Mouse (Mus musculus): ENCODE results near the gene Kansl1. TPM values are rescaled to one million over a fixed set of nuclear protein-coding genes. Genes with fewer than 3 reads are reported as not detected.
A peak's percentile ranks its signal among the peaks of the same experiment; 100 is the strongest.

The Kansl1 gene
- total and polyA plus RNA-seq, 3 experiments: 31.7 to 143 (median 100) TPM

GRCm38 (mm10) chr11:104442333-104443136, 26.1 kb downstream of the Kansl1 start:
- peaks cover 38% of the 10 kb centered on the region for H3K4me1 ChIP-seq (ENCODE audit: insufficient read depth, low read depth, low read length)
- ATAC-seq (ENCODE audit: extremely low read depth, insufficient number of reproducible peaks, low FRiP score, poor library complexity, severe bottlenecking) (peak; percentile 55), DNase-seq (ENCODE audit: low spot score) (peak; percentile 92)
- peaks cover 12% of the 10 kb centered on the region for H3K36me3 ChIP-seq (replicated peaks)
- no peaks in the 10 kb centered on the region for H3K9me3 ChIP-seq (replicated peaks)
- no peak for TF ChIP-seq GATA2 (IDR thresholded peaks at IDR 0.05; ENCODE audit: borderline replicate concordance, low read depth, low read length)
- TF ChIP-seq POLR2AphosphoS5 (IDR thresholded peaks at IDR 0.05; ENCODE audit: insufficient replicate concordance, low read depth, low read length): 0 out of 2 replicates have a peak, but pooled peaks have one; percentile 47
- peak; percentile 55; the same call in 1 of the 2 replicates for TF ChIP-seq CTCF (IDR thresholded peaks at IDR 0.05; ENCODE audit: low read depth, low read length)
- H3K27me3 ChIP-seq (ENCODE audit: insufficient read depth, low read length): no peaks in the 10 kb centered on the region
- H3K4me3 ChIP-seq (ENCODE audit: low read depth, low read length): peak overlapping the region; percentile 95

- ATAC-seq (ENCODE audit: extremely low read depth, insufficient number of reproducible peaks, low FRiP score, poor library complexity, severe bottlenecking): 0 out of 2 replicates have a peak, but pooled peaks have one; percentile 61
- Histone ChIP-seq H3K9me3 (replicated peaks) (no peaks in the 10 kb centered on the region), H3K27me3 (ENCODE audit: insufficient read depth, low read length) (no peaks in the 10 kb centered on the region), H3K4me1 (ENCODE audit: insufficient read depth, low read depth, low read length) (peaks cover 34% of the 10 kb centered on the region), H3K36me3 (replicated peaks) (peaks cover 10% of the 10 kb centered on the region), H3K4me3 (ENCODE audit: low read depth, low read length) (peak overlapping the region; percentile 95)
- DNase-seq (ENCODE audit: low spot score): peak; percentile 66
- TF ChIP-seq TAL1 (conservative IDR thresholded peaks at IDR 0.05; ENCODE audit: low read depth, low read length) (no peak), POLR2AphosphoS5 (IDR thresholded peaks at IDR 0.05; ENCODE audit: insufficient replicate concordance, low read depth, low read length) (no peak), GATA2 (IDR thresholded peaks at IDR 0.05; ENCODE audit: borderline replicate concordance, low read depth, low read length) (no peak), CTCF (IDR thresholded peaks at IDR 0.05; ENCODE audit: low read depth, low read length) (no peak), GATA1 (IDR thresholded peaks at IDR 0.05; ENCODE audit: borderline replicate concordance, low read length) (no peak)
Observed at GRCm38 (mm10) chr11:104441475-104442332, 27.0 kb downstream of the Kansl1 start.

DNA sequence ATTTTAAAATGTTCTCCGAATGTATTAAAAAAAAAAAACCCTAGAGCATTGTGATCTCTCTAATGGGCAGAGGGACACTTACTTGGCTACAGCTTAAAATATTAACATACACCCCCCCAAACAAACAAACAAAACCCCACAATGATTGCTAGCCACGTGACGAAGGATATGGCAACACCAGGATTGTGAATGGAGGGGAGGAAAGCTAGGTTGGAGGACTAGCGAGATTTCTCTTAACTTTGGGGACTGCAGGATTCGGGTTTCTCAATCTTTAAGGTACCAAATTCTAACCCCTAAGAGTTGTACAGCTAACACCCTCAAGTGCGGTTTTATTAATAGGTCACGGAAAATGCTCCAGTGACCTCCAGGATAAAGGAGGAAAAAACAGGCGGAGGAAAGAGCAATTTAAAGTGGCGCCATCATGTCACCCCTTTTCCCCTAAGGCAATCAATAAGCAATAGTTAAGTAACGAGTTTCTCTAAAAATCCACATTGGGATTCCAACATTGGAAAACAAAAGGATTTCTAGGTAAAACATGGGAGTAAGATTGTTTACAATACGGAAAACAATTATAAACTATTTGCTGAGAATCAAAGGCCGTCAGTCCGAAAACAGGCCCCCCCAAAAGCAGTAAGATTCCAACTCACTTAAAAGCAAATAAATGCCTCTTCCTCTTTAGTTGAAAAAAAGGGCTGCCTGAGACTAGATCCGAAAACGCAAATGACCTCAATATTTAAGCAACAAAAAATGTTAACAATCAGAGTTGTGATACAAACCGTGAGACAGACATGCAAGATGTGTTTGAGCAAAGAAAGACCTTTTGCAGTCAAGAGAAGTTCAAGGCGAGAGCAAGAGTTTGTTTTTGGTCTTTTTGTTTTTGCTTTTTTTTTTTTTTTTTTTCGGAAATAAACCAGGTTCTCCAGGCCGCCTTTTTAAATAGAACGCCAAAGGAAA, 27.9 kb downstream of the Kansl1 start:
- Histone ChIP-seq H3K4me3 (ENCODE audit: low read depth, low read length) (peak overlapping the region; percentile 95), H3K9me3 (replicated peaks) (no peaks in the 10 kb centered on the region), H3K4me1 (ENCODE audit: insufficient read depth, low read depth, low read length) (peaks cover 33% of the 10 kb centered on the region), H3K27me3 (ENCODE audit: insufficient read depth, low read length) (no peaks in the 10 kb centered on the region), H3K36me3 (replicated peaks) (peaks cover 4% of the 10 kb centered on the region)
- DNase-seq (ENCODE audit: low spot score): no peak
- no peak for ATAC-seq (ENCODE audit: extremely low read depth, insufficient number of reproducible peaks, low FRiP score, poor library complexity, severe bottlenecking)
- TF ChIP-seq GATA2 (IDR thresholded peaks at IDR 0.05; ENCODE audit: borderline replicate concordance, low read depth, low read length): no peak
- no peak for TF ChIP-seq CTCF (IDR thresholded peaks at IDR 0.05; ENCODE audit: low read depth, low read length)
- TF ChIP-seq GATA1 (IDR thresholded peaks at IDR 0.05; ENCODE audit: borderline replicate concordance, low read length): no peak
- TF ChIP-seq POLR2AphosphoS5 (IDR thresholded peaks at IDR 0.05; ENCODE audit: insufficient replicate concordance, low read depth, low read length): no peak
- no peak for TF ChIP-seq TAL1 (conservative IDR thresholded peaks at IDR 0.05; ENCODE audit: low read depth, low read length)

- Histone ChIP-seq H3K9me3 (replicated peaks) (no peaks in the 10 kb centered on the region), H3K36me3 (replicated peaks) (no peaks in the 10 kb centered on the region), H3K27me3 (ENCODE audit: insufficient read depth, low read length) (no peaks in the 10 kb centered on the region), H3K4me3 (ENCODE audit: low read depth, low read length) (no peak overlapping the region; the same call in 1 of the 2 replicates), H3K4me1 (ENCODE audit: insufficient read depth, low read depth, low read length) (peaks cover 34% of the 10 kb centered on the region)
- ATAC-seq (ENCODE audit: extremely low read depth, insufficient number of reproducible peaks, low FRiP score, poor library complexity, severe bottlenecking): no peak
- TF ChIP-seq CTCF (IDR thresholded peaks at IDR 0.05; ENCODE audit: low read depth, low read length) (no peak), POLR2AphosphoS5 (IDR thresholded peaks at IDR 0.05; ENCODE audit: insufficient replicate concordance, low read depth, low read length) (no peak), GATA1 (IDR thresholded peaks at IDR 0.05; ENCODE audit: borderline replicate concordance, low read length) (no peak), GATA2 (IDR thresholded peaks at IDR 0.05; ENCODE audit: borderline replicate concordance, low read depth, low read length) (no peak), TAL1 (conservative IDR thresholded peaks at IDR 0.05; ENCODE audit: low read depth, low read length) (no peak)
- DNase-seq (ENCODE audit: low spot score): no peak
Observed at GRCm38 (mm10) chr11:104439703-104440102, 29.0 kb downstream of the Kansl1 start.

DNA sequence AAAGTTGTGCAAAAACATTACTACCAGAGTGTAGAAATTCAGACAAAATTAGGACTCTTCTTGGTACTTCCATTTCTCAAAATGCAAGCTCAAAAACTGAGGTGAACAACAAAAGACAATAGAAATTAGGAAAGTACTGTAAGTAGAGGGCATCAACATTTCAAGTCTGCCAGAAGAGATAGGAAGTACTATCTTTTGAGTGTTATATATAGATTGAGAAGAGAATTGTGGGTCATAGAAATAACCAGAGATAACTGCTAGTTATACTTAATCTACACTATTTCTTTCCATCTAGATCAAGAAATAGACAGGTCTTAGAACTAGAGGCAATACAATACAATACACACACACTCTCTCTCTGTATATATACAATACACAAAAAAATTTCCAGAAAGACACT, 30.2 kb downstream of the Kansl1 start:
- ATAC-seq (ENCODE audit: extremely low read depth, insufficient number of reproducible peaks, low FRiP score, poor library complexity, severe bottlenecking) (no peak), DNase-seq (ENCODE audit: low spot score) (no peak)
- no peaks in the 10 kb centered on the region for H3K27me3 ChIP-seq (ENCODE audit: insufficient read depth, low read length)
- H3K9me3 ChIP-seq (replicated peaks): no peaks in the 10 kb centered on the region
- H3K36me3 ChIP-seq (replicated peaks): peaks cover 3% of the 10 kb centered on the region
- no peak for TF ChIP-seq POLR2AphosphoS5 (IDR thresholded peaks at IDR 0.05; ENCODE audit: insufficient replicate concordance, low read depth, low read length)
- no peak for TF ChIP-seq GATA2 (IDR thresholded peaks at IDR 0.05; ENCODE audit: borderline replicate concordance, low read depth, low read length)
- no peak for TF ChIP-seq CTCF (IDR thresholded peaks at IDR 0.05; ENCODE audit: low read depth, low read length)
- peaks cover 39% of the 10 kb centered on the region for H3K4me1 ChIP-seq (ENCODE audit: insufficient read depth, low read depth, low read length)
- H3K4me3 ChIP-seq (ENCODE audit: low read depth, low read length): no peak overlapping the region
